Mouse (Mus musculus) neural tube, embryonic 14.5 days (tissue): ENCODE results near the gene Rdh8. TPM values are rescaled to one million over a fixed set of nuclear protein-coding genes. Genes with fewer than 3 reads are reported as not detected.
"Not testable (repeated sequence)": the region's sequence is repeated elsewhere in the genome, so short reads cannot be mapped to it uniquely, and the experiment has no call there.

Source experiments
- ATAC-seq: fragments of 200-750 bp; cut with Nextera tagmentation; 2 replicates; pipeline ENCODE4 v1.8.0; 2017; ENCODE audit warnings: low read depth, mild to moderate bottlenecking, moderate TSS enrichment, moderate library complexity
- H3K27ac ChIP-seq: fragments of 300-500 bp; sonication (generic); 2 replicates; pipeline ENCODE4 v1.5.1; 2014; ENCODE audit warnings: low read depth, mild to moderate bottlenecking, control low read depth, low read length, moderate library complexity, mixed read lengths
- H3K27me3 ChIP-seq: fragments of 300-500 bp; sonication (generic); 2 replicates; pipeline ENCODE4 v1.6.1; 2014; ENCODE audit warnings: low read length; ENCODE audit not compliant: control insufficient read depth, insufficient read depth
- H3K36me3 ChIP-seq: fragments of 300-500 bp; sonication (generic); 2 replicates; pipeline ENCODE4 v1.6.1; 2014; ENCODE audit warnings: low read length, mixed read lengths; ENCODE audit not compliant: control insufficient read depth, insufficient read depth
- H3K4me1 ChIP-seq: fragments of 300-500 bp; sonication (generic); 2 replicates; pipeline ENCODE4 v1.6.1; 2014; ENCODE audit warnings: low read length; ENCODE audit not compliant: control insufficient read depth, insufficient read depth
- H3K4me2 ChIP-seq: fragments of 300-500 bp; sonication (generic); 2 replicates; pipeline ENCODE4 v1.6.1; 2014; ENCODE audit warnings: mild to moderate bottlenecking, low read depth, low read length, control low read depth
- H3K4me3 ChIP-seq: fragments of 300-500 bp; sonication (generic); 2 replicates; pipeline ENCODE4 v1.5.1; 2014; ENCODE audit warnings: low read depth, low read length, control low read depth, mixed read lengths
- H3K9ac ChIP-seq: fragments of 300-500 bp; sonication (generic); replicated peaks from 2 replicates; pipeline ENCODE4 v1.6.1; 2014; ENCODE audit warnings: low read depth, mild to moderate bottlenecking, control low read depth, low read length, mixed read lengths
- H3K9me3 ChIP-seq: fragments of 300-500 bp; sonication (generic); 2 replicates; pipeline ENCODE4 v1.6.1; 2016; ENCODE audit warnings: low read length; ENCODE audit not compliant: control insufficient read depth
- WGBS: fragments of 180-500 bp; shearing (Covaris S2); extraction: QIAGEN DNeasy Blood & Tissue Kit; methylation state at CpG from one replicate; pipeline ENCODE4 v1.1.7; 2014; 5-methylcytosine and 5-hydroxymethylcytosine counted together
- polyA plus RNA-seq: library from polyadenylated mRNA; unstranded; fragments of >200 nt; fragmentation: Nextera tagmentation; extraction: Ambion mirVana; gene quantifications from 2 replicates; pipeline ENCODE4 v1.2.1, GENCODE M21; 2014

Rdh8 gene
- polyA plus RNA-seq, 1 experiment from 2014 or later: not detected

DNA sequence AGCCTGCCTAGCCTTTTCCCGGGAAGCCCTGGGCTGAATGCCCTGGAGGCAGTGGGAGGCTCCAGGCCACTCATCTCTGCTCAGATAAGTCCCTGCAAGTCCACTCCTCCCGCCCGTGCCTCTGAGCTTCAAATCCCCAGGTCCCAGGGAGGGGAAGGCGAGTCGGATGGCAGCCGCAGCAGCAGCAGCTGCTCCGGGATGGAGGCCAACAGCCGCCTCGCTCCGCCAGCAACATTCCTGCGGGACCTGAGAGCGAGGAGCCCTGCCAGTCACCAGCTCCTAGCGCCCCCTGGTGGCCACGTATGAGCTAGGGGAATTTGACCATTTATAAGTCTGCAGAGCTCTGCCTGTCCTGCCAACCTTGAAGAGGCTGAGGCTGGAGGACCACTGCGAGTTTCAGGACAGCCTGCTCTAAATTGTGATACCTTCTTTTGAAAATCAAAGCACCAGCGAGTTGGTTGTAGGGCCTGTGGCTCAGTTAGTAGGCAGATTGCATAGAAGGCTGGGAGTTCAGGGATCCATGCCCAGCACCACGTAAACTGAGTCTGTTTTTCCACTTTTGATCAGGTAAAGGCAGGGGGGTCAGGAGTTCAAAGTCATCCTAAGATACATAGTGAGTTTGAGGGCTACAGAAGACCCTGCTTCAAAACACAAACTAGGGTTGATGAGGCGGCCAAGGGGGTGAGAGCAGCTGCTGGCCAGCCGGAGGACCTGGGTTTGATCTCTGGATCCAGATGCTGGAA lies 12.8 kb downstream of the Rdh8 start:
- Histone ChIP-seq H3K9ac (0 out of 2 replicates have a peak overlapping the region, but pooled peaks have one; percentile 28), H3K4me3 (no peak overlapping the region), H3K9me3 (no peaks in the 10 kb centered on the region), H3K27ac (no peak overlapping the region), H3K36me3 (no peaks in the 10 kb centered on the region), H3K27me3 (no peaks in the 10 kb centered on the region), H3K4me1 (no peaks in the 10 kb centered on the region), H3K4me2 (0 out of 2 replicates have a peak overlapping the region, but pooled peaks have one; percentile 27)
- peak; percentile 94 for ATAC-seq
- 15% methylated on average over 19 of the region's 19 CpGs for WGBS

GRCm38 (mm10) chr9:20834881-20835280 lies 16.6 kb downstream of the Rdh8 start:
- Histone ChIP-seq H3K9ac (no peak overlapping the region), H3K27ac (no peak overlapping the region), H3K27me3 (no peaks in the 10 kb centered on the region), H3K4me1 (no peaks in the 10 kb centered on the region), H3K36me3 (no peaks in the 10 kb centered on the region), H3K9me3 (no peaks in the 10 kb centered on the region), H3K4me2 (no peak overlapping the region), H3K4me3 (no peak overlapping the region)
- ATAC-seq: no peak
- 89% methylated on average over 1 of the region's 1 CpGs for WGBS

- H3K9me3 ChIP-seq, H3K4me1 ChIP-seq, ATAC-seq, H3K4me3 ChIP-seq, H3K36me3 ChIP-seq, H3K27ac ChIP-seq, H3K27me3 ChIP-seq, H3K9ac ChIP-seq, H3K4me2 ChIP-seq: not testable (repeated sequence)
- 84% methylated on average over 9 of the region's 11 CpGs for WGBS
Measured at GRCm38 (mm10) chr9:20835431-20835954, 17.2 kb downstream of the Rdh8 start.

- H3K36me3 ChIP-seq: no peaks in the 10 kb centered on the region
- no peak overlapping the region for H3K9ac ChIP-seq
- H3K9me3 ChIP-seq: no peaks in the 10 kb centered on the region
- H3K4me3 ChIP-seq: no peak overlapping the region
- no peak overlapping the region for H3K27ac ChIP-seq
- no peaks in the 10 kb centered on the region for H3K4me1 ChIP-seq
- H3K27me3 ChIP-seq: no peaks in the 10 kb centered on the region
- 76% methylated on average over 9 of the region's 9 CpGs for WGBS
- ATAC-seq: no peak
- no peak overlapping the region for H3K4me2 ChIP-seq
Measured at GRCm38 (mm10) chr9:20837184-20837947, 19.1 kb downstream of the Rdh8 start.

DNA sequence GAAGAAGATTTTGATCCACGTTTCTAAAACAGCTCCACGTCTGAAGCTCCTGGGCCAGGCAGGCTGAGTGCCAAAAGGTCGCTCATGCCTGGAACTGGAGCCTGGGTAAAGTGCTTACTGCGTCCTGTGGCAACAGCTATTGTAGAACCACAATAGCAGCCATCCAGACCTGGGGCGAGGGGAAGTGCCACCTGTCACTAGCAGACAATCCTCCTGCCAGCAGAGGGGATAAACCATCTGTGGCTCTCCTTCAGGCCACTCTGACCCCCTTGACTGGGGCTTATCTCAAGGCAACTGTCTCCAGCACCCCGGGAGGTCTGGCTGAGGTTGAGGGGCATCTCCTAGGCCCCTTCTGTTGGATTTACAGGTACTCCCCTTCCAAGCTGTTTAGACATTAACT lies 20.6 kb downstream of the Rdh8 start:
- no peak overlapping the region for H3K9ac ChIP-seq
- no peaks in the 10 kb centered on the region for H3K36me3 ChIP-seq
- H3K9me3 ChIP-seq: no peaks in the 10 kb centered on the region
- no peak overlapping the region for H3K4me2 ChIP-seq
- 54% methylated on average over 6 of the region's 6 CpGs for WGBS
- no peak overlapping the region for H3K27ac ChIP-seq
- no peaks in the 10 kb centered on the region for H3K27me3 ChIP-seq
- H3K4me3 ChIP-seq: no peak overlapping the region
- H3K4me1 ChIP-seq: no peaks in the 10 kb centered on the region
- no peak for ATAC-seq

DNA sequence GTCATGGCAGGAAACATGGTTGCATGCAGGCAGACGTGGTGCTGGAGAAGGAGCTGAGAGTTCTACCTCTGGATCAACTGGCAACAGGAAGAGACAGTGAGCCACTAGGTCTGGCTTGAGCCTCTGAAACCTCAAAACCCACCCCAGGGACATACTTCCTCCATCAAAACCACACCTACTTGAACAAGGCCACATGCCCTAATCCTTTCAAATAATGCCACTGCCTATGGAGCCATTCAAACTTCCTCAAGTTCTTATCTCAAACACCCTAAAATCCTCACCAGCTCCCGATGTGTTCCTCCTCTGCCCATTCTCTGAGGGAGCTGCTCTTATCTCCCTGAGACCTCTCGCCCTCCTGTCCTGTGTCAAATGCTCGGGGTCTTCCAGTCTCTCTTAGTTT lies 23.9 kb downstream of the Rdh8 start:
- H3K4me3 ChIP-seq: no peak overlapping the region
- ATAC-seq: no peak
- no peak overlapping the region for H3K4me2 ChIP-seq
- H3K4me1 ChIP-seq: no peaks in the 10 kb centered on the region
- no peak overlapping the region for H3K9ac ChIP-seq
- H3K27ac ChIP-seq: no peak overlapping the region
- WGBS: 81% methylated on average over 4 of the region's 4 CpGs
- no peaks in the 10 kb centered on the region for H3K36me3 ChIP-seq
- no peaks in the 10 kb centered on the region for H3K27me3 ChIP-seq
- no peaks in the 10 kb centered on the region for H3K9me3 ChIP-seq

DNA sequence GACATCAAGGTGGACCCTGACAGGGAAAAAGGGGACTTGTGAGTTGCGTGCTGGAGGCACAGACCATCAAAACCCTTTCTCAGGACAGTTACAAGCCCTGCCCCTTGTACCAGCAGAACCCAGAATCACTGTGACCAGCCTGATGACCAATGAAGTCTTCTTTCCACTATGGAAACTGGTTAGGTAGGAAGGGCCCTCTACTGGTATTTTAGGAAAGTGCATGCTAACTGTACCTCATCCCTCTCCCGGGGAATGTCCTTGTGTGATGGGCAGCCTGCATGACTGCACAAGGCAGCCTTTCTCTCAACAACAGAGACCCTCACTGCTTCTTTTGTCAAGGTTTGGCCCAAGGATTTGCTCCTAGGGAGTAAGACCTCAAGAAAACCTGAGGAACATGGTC lies 24.4 kb downstream of the Rdh8 start:
- Histone ChIP-seq H3K4me2 (no peak overlapping the region), H3K9ac (no peak overlapping the region), H3K4me3 (no peak overlapping the region), H3K9me3 (no peaks in the 10 kb centered on the region), H3K27ac (no peak overlapping the region), H3K36me3 (no peaks in the 10 kb centered on the region), H3K4me1 (no peaks in the 10 kb centered on the region), H3K27me3 (no peaks in the 10 kb centered on the region)
- WGBS: 20% methylated on average over 2 of the region's 2 CpGs
- no peak for ATAC-seq

GRCm38 (mm10) chr9:20850179-20850578 lies 31.9 kb downstream of the Rdh8 start:
- no peak overlapping the region for H3K9ac ChIP-seq
- no peak overlapping the region for H3K4me3 ChIP-seq
- H3K9me3 ChIP-seq: no peaks in the 10 kb centered on the region
- no peak overlapping the region for H3K27ac ChIP-seq
- H3K4me2 ChIP-seq: no peak overlapping the region
- ATAC-seq: no peak
- no peaks in the 10 kb centered on the region for H3K36me3 ChIP-seq
- H3K4me1 ChIP-seq: no peaks in the 10 kb centered on the region
- WGBS: 90% methylated on average over 2 of the region's 2 CpGs
- H3K27me3 ChIP-seq: no peaks in the 10 kb centered on the region

GRCm38 (mm10) chr9:20857131-20857530 lies 38.8 kb downstream of the Rdh8 start:
- Histone ChIP-seq H3K4me1 (no peaks in the 10 kb centered on the region), H3K36me3 (no peaks in the 10 kb centered on the region), H3K4me3 (no peak overlapping the region), H3K9ac (no peak overlapping the region), H3K27me3 (no peaks in the 10 kb centered on the region), H3K9me3 (no peaks in the 10 kb centered on the region), H3K4me2 (no peak overlapping the region), H3K27ac (no peak overlapping the region)
- no peak for ATAC-seq
- WGBS: 10% methylated on average over 6 of the region's 6 CpGs
